Mouse (Mus musculus): ENCODE results near the gene Rnf225.

GRCm38 (mm10) chr7:12905146-12905545 is 22.1 kb upstream of the Rnf225 start:
- TF ChIP-seq CTCF (IDR thresholded peaks at IDR 0.05; ENCODE audit: borderline replicate concordance, insufficient read depth, low read depth, low read length) (no peak), POLR2A (IDR thresholded peaks at IDR 0.05; ENCODE audit: borderline replicate concordance, insufficient read depth, low read length) (no peak)
